Mouse (Mus musculus) heart, embryonic 12.5 days (tissue): ENCODE measurements at regions not wholly inside any gene's neighbourhood (a gene's known extent, or its start where the extent isn't known, plus 50 kb on each side); places are given as distances from the start of the nearest gene placed in this dataset.

ENCODE experiments used
- ATAC-seq: fragments of 200-750 bp; cut with Nextera tagmentation; 2 replicates; pipeline ENCODE4 v1.8.0; 2017; ENCODE audit warnings: moderate TSS enrichment, moderate library complexity; ENCODE audit not compliant: insufficient number of reproducible peaks, low FRiP score
- H3K27ac ChIP-seq: fragments of 300-500 bp; sonication (generic); 2 replicates; pipeline ENCODE4 v1.5.1; 2016; ENCODE audit warnings: mild to moderate bottlenecking, moderate library complexity; ENCODE audit not compliant: poor library complexity, severe bottlenecking
- H3K27me3 ChIP-seq: fragments of 300-500 bp; sonication (generic); replicated peaks from 2 replicates; pipeline ENCODE4 v1.6.1; 2016; ENCODE audit warnings: mild to moderate bottlenecking, moderate library complexity
- H3K36me3 ChIP-seq: fragments of 300-500 bp; sonication (generic); 2 replicates; pipeline ENCODE4 v1.6.1; 2016; ENCODE audit warnings: mild to moderate bottlenecking, moderate library complexity
- H3K4me1 ChIP-seq: fragments of 300-500 bp; sonication (generic); replicated peaks from 2 replicates; pipeline ENCODE4 v1.6.1; 2016; ENCODE audit warnings: mild to moderate bottlenecking
- H3K4me2 ChIP-seq: fragments of 300-500 bp; sonication (generic); 2 replicates; pipeline ENCODE4 v1.6.1; 2016; ENCODE audit warnings: mild to moderate bottlenecking, moderate library complexity
- H3K4me3 ChIP-seq: fragments of 300-500 bp; sonication (generic); 2 replicates; pipeline ENCODE4 v1.5.1; 2016; ENCODE audit warnings: mild to moderate bottlenecking
- H3K9ac ChIP-seq: fragments of 300-500 bp; sonication (generic); 2 replicates; pipeline ENCODE4 v1.6.1; 2016; ENCODE audit warnings: mild to moderate bottlenecking, moderate library complexity
- H3K9me3 ChIP-seq: fragments of 300-500 bp; sonication (generic); replicated peaks from 2 replicates; pipeline ENCODE4 v1.6.1; 2016; ENCODE audit warnings: mild to moderate bottlenecking, moderate library complexity
- WGBS: fragments of 180-500 bp; shearing (Covaris S2); methylation state at CpG from one replicate; pipeline ENCODE4 v1.1.7; 2016; 5-methylcytosine and 5-hydroxymethylcytosine counted together

DNA sequence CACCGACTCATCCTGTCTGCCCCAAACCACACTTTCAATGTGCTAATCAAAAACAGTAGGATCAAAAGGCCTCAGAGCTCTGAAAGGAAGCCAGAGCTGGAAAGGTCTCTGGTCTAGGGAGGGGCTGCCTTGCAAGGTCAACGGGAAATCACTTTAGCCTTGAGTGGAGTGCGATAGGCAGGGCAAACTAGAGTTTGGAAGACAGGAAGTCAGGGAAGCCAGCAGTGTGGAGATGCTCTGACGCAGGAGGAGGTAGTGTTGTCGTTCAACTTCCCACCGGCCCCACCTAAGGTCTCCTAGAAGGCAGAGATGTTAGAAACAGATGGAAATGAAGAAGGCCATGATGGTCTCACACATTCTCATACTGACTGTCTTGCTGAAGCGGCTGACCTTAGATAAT, 52.0 kb upstream of the Trp53i11 start:
- WGBS, result 25% methylated on average over 7 of the region's 7 CpGs
- ATAC-seq, result peak; percentile 66
- H3K27ac ChIP-seq, result 0 out of 2 replicates have a peak overlapping the region, but pooled peaks have one; percentile 22

DNA sequence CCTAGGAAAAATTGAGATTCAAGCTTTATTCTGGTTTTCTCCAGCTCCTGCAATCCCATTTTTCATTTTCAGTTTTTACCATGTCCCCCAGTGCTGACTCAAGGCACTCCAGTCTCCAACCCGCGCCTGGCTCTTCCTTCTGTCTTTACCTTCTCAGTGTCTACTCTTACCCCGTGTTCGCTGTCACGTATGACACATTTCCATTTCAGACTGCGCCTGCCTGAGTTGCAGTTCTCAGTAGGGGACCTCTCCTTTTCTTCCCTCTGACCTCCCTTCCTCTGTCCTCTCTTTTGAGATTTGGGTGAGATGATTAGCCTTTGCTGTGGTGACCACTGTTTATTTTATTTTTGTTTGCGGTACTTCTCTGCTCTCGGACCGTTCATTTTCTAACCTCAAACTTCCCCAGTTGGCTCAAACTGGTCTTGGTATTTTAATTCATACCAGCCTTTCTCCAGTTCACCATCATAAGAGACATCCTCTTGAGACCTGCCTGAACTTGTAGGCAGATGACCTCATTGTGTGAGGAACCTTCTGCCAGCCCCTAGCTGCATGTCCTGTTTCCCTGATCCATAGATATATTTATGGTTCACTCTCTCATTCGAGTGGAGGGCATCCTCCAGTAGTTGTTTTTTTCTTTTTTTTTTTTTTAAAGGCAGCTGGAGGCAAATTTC, 53.9 kb upstream of the Trp53i11 start:
- Histone ChIP-seq H3K9ac (no peak overlapping the region), H3K27ac (no peak overlapping the region), H3K4me2 (no peak overlapping the region), H3K9me3 (no peaks in the 10 kb centered on the region), H3K4me3 (no peak overlapping the region), H3K36me3 (no peaks in the 10 kb centered on the region), H3K27me3 (0 out of 2 replicates have a peak, but pooled peaks cover 3% of the 10 kb centered on the region), H3K4me1 (peaks cover 9% of the 10 kb centered on the region; the same call in 1 of the 2 replicates)
- WGBS, result 75% methylated on average over 10 of the region's 10 CpGs
- ATAC-seq, result no peak

More for the DNA sequence above, 52.0 kb upstream of the Trp53i11 start:
- no peak overlapping the region for H3K4me3 ChIP-seq
- H3K4me1 ChIP-seq, result peaks cover 9% of the 10 kb centered on the region; the same call in 1 of the 2 replicates
- no peak overlapping the region for H3K4me2 ChIP-seq
- H3K9ac ChIP-seq, result no peak overlapping the region
- H3K27me3 ChIP-seq, result 0 out of 2 replicates have a peak, but pooled peaks cover 3% of the 10 kb centered on the region
- no peaks in the 10 kb centered on the region for H3K9me3 ChIP-seq
- no peaks in the 10 kb centered on the region for H3K36me3 ChIP-seq

DNA sequence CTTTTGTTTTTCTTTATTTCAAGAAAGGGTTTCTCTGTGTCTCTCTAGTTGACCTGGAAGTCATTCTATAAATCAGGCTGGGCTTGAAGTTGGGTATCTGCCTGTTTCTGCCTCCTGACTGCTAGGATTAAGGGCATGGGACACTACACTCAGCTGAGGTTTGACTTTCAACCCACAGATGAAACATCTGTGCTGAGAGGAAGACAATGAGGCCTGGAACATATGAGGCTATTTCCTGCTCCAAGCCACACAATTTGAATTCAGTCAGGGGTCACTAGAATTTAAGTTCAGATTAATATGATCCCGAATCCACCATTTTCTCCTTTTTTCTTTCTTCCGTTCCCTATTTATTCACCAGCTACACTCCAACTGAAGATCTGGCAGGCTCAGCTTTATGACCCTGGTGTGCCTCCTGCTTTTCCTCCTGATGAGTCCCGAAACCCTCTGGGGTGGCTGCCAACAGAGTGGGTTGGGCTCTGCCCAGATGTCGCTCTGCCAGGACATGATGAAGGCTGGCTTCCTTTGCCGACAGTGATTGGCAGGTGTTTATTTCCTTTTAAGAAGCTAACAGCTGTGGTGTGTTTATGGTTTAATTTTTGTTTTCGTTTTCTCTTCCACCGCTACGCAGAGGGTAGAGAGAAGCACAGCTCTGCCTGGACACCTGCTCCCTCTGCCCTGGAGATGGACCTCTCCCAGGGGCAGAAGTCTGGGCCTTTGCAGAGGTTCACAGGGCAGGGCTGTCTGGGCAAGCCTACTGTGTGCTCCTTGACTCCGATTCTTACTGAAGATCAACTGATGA, 55.3 kb upstream of the Trp53i11 start:
- Histone ChIP-seq H3K9me3 (no peaks in the 10 kb centered on the region), H3K4me1 (peaks cover 9% of the 10 kb centered on the region; the same call in 1 of the 2 replicates), H3K27ac (no peak overlapping the region), H3K27me3 (0 out of 2 replicates have a peak, but pooled peaks cover 3% of the 10 kb centered on the region), H3K4me2 (no peak overlapping the region), H3K9ac (no peak overlapping the region), H3K36me3 (no peaks in the 10 kb centered on the region), H3K4me3 (no peak overlapping the region)
- WGBS, result 55% methylated on average over 9 of the region's 9 CpGs
- ATAC-seq, result no peak

DNA sequence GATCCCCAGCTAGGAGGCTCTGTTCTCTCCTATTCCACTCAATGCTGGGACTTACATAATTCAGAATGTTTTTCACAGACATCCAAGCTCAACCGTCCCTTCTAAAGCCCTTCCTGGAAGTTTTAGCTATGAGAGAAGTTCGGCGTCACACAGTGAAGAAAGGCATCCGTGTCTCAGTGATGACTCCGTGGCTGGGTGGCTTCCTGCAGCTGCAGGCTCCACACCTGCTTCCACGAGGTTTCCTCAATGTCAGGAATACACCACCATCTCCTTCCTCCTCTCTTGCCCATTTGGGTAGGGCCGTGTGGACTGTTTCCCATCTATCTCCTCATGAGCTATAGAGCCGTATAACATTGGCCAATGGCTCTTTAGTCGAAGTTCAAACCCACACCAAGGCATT, 56.1 kb upstream of the Trp53i11 start:
- H3K27ac ChIP-seq, result no peak overlapping the region
- H3K4me2 ChIP-seq, result no peak overlapping the region
- H3K27me3 ChIP-seq, result 0 out of 2 replicates have a peak, but pooled peaks cover 3% of the 10 kb centered on the region
- no peak overlapping the region for H3K4me3 ChIP-seq
- no peak for ATAC-seq
- H3K36me3 ChIP-seq, result no peaks in the 10 kb centered on the region
- H3K9ac ChIP-seq, result no peak overlapping the region
- peaks cover 17% of the 10 kb centered on the region for H3K4me1 ChIP-seq
- no peaks in the 10 kb centered on the region for H3K9me3 ChIP-seq
- 74% methylated on average over 9 of the region's 9 CpGs for WGBS

DNA sequence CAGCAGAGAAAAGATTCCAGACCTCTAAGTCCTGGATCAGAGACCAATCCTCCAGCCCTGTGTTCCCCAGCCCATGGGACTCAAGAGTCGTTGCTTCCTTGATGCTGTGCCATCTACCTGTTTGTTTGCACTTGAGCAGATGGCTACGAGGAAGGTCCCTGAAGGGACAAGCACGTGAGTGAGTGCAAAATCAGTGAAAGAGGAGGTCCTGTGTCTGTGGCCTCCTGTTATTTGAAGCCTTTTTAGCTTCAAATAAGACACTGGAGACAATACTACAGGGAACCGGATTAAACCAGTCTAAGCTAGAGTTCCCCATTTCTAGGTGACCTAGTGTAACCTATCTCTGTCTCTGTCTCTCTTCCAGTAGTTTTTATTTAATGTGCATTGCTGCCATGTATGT, 58.2 kb upstream of the Trp53i11 start:
- 65% methylated on average over 4 of the region's 4 CpGs for WGBS
- Histone ChIP-seq H3K36me3 (no peaks in the 10 kb centered on the region), H3K9ac (no peak overlapping the region), H3K4me2 (no peak overlapping the region), H3K4me3 (no peak overlapping the region), H3K27me3 (peaks cover 3% of the 10 kb centered on the region; the same call in 1 of the 2 replicates), H3K27ac (no peak overlapping the region), H3K4me1 (peaks cover 13% of the 10 kb centered on the region), H3K9me3 (no peaks in the 10 kb centered on the region)
- no peak for ATAC-seq

DNA sequence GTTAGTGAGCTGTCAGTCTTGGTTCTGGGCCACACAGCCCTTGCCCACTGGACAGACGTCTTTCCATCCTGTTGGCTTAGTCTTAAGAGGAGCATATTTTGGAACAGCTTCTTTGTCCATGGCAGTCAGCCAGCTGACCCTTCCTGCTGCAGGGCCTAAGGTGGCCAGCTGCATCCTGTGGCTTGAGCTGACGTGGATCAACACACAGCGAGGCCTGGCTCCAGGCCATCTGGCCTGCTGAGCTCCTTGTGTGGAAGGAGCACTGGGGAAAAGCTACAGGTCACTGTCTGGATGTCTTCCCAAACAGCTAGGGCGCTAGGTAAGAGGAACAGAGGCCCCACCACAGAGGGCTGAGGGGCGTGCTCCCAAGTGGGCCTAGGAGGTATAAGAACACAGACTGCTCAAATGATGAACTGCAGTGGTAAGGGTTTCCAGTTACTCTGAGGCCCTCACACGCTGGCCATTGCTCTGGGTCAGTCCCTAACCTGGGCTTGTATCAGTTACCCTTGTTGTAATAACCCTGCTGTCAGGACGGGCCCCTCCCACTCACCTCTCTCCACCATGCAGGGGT, 60.7 kb upstream of the Trp53i11 start:
- 50% methylated on average over 7 of the region's 7 CpGs for WGBS
- Histone ChIP-seq H3K27me3 (no peaks in the 10 kb centered on the region; the same call in 1 of the 2 replicates), H3K36me3 (no peaks in the 10 kb centered on the region), H3K9me3 (no peaks in the 10 kb centered on the region), H3K4me2 (no peak overlapping the region), H3K4me1 (peaks cover 13% of the 10 kb centered on the region), H3K27ac (peak overlapping the region; percentile 15; the same call in 1 of the 2 replicates), H3K4me3 (no peak overlapping the region), H3K9ac (no peak overlapping the region)
- peak; percentile 86 for ATAC-seq

DNA sequence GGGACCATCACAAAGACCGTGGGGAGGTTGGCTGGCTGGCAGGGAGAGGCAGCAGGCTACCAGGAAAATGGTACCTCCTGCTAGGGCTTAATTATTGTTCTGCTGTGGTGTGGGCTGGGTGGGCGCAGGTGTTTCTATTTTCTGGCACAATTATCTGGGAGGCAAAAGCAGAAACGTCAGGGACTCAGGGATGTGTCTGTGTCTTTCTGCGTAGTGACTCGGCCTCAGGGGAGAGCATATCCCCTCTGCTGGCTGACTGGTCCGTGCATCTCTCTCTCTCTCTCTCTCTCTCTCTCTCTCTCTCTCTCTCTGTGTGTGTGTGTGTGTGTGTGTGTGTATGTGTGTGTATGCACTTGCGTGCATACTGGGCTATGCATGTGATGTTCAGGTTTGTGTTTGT, 61.2 kb upstream of the Trp53i11 start:
- 69% methylated on average over 7 of the region's 7 CpGs for WGBS
- H3K27me3 ChIP-seq, result no peaks in the 10 kb centered on the region; the same call in 1 of the 2 replicates
- no peak for ATAC-seq
- no peak overlapping the region for H3K4me2 ChIP-seq
- no peaks in the 10 kb centered on the region for H3K36me3 ChIP-seq
- no peak overlapping the region for H3K9ac ChIP-seq
- no peak overlapping the region for H3K4me3 ChIP-seq
- no peaks in the 10 kb centered on the region for H3K9me3 ChIP-seq
- peak overlapping the region; percentile 15; the same call in 1 of the 2 replicates for H3K27ac ChIP-seq
- peaks cover 13% of the 10 kb centered on the region for H3K4me1 ChIP-seq

DNA sequence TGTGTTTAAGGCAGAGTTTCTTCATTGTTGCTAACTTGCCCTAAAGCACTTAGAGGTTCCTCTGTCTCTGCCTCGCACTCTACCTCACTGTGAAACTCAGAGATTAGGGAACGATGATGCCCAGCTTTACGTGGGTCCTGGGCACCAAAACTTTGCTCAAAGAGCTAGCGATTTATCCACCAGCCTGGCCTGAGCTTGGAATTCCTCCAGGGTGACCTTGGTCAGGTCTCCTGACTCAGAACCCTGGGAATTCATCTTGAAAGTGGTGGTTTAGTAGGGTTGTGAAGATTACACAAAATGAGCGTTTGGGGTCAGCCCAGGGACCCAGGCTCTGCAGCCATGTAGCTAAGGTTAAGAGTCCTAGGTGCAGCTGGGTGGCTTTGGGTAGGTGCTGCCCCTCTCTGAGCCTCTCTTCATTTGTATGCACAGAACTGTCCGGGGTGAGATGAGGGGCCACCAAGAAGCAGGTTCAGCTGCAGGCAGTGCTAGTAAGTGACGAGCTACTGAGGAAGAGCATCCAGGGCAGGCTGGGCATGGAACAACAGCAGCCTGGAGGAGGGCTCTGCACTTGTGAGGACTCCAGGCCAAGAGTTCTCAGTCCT, 62.4 kb upstream of the Trp53i11 start:
- Histone ChIP-seq H3K4me1 (peaks cover 13% of the 10 kb centered on the region), H3K27me3 (no peaks in the 10 kb centered on the region; the same call in 1 of the 2 replicates), H3K9me3 (no peaks in the 10 kb centered on the region), H3K36me3 (no peaks in the 10 kb centered on the region), H3K4me3 (no peak overlapping the region), H3K4me2 (no peak overlapping the region), H3K27ac (no peak overlapping the region), H3K9ac (no peak overlapping the region)
- 80% methylated on average over 7 of the region's 7 CpGs for WGBS
- no peak for ATAC-seq

DNA sequence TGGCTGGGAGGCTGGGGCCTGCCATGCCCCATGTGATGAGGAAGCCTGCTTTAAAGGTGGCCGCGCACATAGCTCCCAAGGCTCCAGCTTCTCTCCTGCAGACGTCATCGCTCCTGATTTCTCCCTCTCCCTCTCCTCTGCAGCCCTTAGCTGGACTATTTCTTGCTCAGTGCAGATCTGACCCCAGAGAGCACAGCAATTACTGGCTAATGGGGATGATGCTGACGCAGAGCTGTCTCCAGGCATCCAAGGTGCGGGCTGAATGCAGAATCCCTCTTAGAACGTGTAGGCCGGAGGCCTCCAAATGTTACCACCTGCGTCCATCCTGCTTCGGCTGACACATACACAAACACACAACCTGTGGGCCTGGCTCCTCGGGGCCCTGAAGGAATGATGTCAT, 63.5 kb upstream of the Trp53i11 start:
- Histone ChIP-seq H3K9ac (no peak overlapping the region), H3K9me3 (no peaks in the 10 kb centered on the region), H3K27me3 (no peaks in the 10 kb centered on the region; the same call in 1 of the 2 replicates), H3K4me1 (peaks cover 13% of the 10 kb centered on the region), H3K4me2 (no peak overlapping the region), H3K36me3 (no peaks in the 10 kb centered on the region), H3K4me3 (no peak overlapping the region), H3K27ac (no peak overlapping the region)
- ATAC-seq, result no peak
- 79% methylated on average over 11 of the region's 11 CpGs for WGBS

DNA sequence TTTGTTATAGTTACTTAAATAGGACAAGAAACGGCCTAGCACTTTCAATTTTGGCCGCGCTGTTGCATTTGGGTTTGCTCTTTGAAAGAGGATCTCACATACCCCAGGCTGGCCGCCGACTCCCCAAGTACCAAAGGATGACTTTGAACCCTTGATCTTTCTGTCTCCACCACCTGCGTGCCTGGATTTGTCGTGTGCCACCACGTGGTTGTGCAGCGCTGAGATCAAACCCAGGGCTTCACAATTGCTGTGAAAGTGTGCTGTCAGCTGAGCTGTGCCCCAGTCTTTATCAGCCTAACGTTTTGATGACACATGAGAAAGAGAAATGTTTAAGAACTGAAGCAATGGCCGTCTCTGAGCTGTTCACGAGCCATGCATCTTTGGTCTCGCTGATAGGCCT, 67.0 kb upstream of the Trp53i11 start:
- no peak overlapping the region for H3K4me3 ChIP-seq
- H3K36me3 ChIP-seq, result no peaks in the 10 kb centered on the region
- no peak overlapping the region for H3K4me2 ChIP-seq
- 68% methylated on average over 13 of the region's 13 CpGs for WGBS
- H3K27me3 ChIP-seq, result no peaks in the 10 kb centered on the region; the same call in 1 of the 2 replicates
- H3K27ac ChIP-seq, result no peak overlapping the region
- H3K4me1 ChIP-seq, result no peaks in the 10 kb centered on the region
- H3K9me3 ChIP-seq, result no peaks in the 10 kb centered on the region
- H3K9ac ChIP-seq, result no peak overlapping the region
- no peak for ATAC-seq

DNA sequence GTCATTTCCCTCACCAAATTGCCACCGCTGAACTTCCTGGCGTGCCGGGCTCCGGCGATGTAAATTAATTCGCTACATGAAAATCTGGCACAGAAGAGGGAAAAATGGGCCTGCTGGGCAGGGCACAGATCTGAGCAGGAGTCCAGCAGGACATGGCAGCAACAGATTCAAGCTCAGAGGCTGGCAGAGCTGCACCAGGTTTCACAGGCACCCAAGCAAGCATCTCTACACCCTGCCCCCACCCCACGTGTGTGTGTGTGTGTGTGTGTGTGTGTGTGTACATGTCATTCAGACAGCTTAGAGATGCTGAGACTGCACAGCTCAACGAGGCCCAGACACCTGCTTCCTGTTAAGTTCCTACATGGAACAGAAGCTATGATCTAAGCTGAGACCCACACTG, 68.3 kb upstream of the Trp53i11 start:
- ATAC-seq, result no peak
- Histone ChIP-seq H3K4me1 (no peaks in the 10 kb centered on the region), H3K36me3 (no peaks in the 10 kb centered on the region), H3K9me3 (no peaks in the 10 kb centered on the region), H3K9ac (no peak overlapping the region), H3K4me3 (no peak overlapping the region), H3K27me3 (no peaks in the 10 kb centered on the region), H3K4me2 (no peak overlapping the region), H3K27ac (no peak overlapping the region)
- WGBS, result 75% methylated on average over 8 of the region's 8 CpGs
